Mouse (Mus musculus) frontal cortex, postnatal 36 days (tissue): ENCODE results near the gene Exosc5.

Source experiments
- DNase-seq, 2 experiments: peaks; one replicate each; pipeline ENCODE4 v3.0.0; 2022; ENCODE audit warnings: low spot score in 2 of 2

The Exosc5 gene

DNA sequence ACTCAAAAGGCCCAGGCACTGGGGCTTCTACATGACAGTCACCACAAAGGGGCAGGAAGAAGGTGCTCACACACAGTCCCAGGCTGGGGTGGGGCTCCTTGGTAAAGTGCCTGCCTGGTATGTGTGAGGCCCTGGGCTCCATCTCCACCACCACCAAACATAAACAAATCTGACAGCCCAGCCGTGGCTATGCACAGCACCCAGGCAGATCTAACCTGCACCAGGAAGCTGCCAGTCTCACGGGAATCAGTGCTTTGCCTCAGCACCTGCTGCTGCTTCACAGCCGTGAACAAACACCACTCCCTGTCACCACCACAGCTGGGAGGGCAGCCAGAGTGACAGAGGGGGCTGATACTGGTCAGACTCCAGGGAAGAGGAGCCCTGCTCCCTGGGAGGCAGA is 22.6 kb upstream of the Exosc5 start:
- DNase-seq = no peak

DNA sequence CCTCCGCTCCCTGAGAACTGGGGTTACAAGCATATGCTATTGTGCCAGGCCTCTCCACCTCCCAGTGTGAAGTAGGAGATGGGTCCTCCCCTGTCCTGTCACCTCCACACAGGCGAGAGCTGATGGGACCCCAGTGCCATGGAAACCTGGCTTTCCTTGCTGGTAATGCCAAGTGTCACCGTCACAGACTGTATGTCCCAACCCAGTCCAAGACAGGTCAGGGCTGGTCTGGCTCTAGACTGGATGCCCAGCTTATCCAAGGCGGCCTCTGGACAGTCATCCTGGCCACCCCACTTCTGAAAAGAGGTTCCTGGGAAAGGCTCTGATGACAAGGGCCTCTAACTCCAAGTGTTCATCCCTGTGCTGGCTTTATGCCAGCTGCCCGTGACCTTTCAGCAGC is 21.9 kb upstream of the Exosc5 start:
- no peak for DNase-seq

DNA sequence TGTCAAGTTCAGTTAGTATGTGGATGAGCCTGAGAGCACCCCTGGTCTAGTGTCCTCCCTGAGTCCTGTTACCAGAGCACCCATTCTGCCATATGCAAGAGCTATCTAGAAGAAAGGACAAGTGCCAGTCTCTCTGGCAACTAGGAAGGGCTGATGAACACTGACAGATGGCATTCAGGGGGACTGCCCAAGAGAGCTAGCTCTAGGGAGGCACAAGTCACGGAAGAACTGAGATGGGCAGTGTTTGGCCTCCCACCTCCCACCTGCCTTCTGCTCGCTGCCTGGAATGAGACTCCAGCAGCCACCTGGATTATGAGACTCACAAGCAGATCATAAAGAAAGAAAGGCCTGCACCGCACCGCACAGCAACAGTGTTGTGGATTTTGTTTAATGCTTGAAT is 19.2 kb upstream of the Exosc5 start:
- DNase-seq = peak in 1 of 2 experiments; percentile 65

DNA sequence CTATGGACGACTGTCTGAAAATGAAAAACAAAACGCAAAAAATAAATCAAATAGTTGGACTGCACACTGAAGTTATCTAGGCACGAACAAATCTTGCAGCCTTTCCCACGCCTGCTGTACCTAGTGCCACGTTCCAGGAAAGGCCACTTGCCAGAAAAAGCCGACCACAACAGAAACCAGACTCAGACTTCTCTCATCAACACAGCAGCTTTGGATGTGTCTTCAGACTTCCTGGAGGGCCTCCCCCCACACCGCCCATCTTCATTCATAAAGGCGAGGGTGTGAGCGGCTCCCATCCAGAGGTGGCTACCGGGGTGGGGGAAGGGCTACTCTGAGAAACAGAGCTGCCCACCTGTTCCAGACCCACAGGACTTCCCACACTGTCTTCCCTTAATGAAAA is 14.8 kb upstream of the Exosc5 start:
- no peak for DNase-seq

DNA sequence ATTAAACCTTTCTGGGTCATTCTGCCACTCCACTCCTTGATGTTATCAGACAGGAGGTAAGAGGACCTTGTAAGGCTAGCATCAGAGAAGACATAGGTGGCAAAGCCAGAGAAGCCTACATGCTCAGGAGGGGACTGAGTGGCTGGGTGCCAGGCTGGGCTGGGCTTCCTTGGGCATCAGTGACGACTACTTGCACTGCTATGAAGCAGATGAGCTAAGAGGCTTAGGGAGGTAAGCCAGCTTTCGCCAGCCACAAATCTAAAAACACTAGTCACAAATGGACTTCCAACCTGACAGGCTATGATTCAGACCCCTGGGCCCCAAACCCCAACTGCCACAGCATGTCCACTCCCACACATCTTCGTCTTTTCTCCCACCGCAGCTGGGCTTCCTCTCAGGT is 14.3 kb upstream of the Exosc5 start:
- DNase-seq = no peak

DNA sequence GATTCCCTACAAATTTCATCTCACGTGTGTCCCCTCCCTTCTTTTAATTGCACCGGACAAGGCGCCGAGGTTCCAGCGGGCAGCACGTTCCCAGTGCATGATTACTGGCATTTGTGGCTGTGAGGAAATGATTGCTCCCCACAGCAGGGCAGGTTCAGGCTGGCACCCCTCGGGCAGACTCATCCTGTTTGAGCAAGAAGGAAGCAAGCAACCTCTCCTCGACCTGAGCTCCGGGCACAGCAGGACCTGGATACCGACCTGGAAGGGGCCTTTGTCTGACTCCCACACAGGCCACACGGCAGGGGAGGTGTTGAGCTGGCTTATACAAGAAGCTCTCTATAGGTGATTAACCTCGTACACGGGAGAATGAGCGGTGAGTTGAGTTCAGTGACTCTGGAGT is 13.9 kb upstream of the Exosc5 start:
- no peak for DNase-seq

DNA sequence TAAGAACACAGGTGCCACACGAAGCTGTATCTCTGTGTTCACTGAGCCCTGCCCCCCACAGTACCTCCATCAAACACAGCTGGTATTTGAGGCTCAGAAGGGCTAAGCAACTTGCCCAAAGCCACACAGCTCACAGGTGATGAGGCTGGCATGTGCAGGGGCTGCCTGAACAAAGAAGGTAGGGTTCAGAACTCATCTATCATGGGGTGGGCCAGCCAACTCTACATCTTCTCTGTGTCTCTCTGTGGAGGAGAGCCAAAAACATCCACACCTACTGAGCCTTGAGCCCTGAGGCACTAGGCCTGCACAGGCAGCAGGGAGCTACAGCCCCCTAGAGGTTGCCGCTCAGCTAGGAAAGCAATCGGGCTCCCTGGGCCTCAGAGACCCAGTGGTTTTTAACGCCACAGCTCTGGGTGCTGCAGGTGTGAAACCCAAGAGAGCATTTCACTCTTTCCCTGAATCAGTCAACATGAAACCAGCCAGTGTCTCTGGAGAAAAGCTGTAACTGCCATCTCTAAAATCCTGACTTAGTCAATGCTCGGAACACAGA is 11.3 kb upstream of the Exosc5 start:
- DNase-seq = no peak

DNA sequence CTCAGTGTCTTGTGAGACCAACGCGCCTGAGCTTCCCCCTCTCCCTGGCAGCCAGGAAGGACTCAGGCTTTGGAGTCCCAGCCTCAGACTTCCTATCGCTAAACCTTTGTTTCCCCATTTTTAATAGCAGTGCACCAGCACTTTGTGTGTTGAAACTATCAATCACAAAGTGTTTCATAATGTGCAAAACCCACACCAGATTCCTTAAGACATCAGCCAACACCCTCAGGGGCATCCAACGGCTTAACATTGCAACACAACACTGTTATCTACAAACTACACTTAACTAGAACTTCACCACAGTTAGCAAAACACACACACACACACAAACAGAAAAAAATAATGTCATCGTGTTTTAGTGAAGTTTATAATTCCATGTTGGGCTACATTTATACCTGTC is 9.1 kb upstream of the Exosc5 start:
- no peak for DNase-seq

DNA sequence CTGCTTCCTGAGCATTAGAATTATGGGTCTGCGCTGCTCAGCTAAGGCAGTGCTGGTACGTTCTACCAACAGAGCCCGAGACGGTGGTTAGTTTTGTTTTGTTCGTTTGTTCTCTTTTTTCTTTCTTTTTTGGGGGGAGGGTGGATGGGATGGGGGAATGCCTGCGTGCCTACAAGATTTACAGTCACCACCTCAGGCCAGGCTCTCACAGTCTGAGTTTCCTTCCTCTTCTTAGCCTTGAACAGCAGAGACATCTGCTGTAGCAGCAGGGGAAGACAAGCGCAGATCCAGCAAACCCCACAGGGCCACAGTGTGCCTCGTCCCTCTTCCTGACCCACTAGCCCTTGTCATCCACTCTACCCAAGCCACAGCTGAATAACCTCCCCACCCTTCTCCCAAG is 7.7 kb upstream of the Exosc5 start:
- DNase-seq = no peak

DNA sequence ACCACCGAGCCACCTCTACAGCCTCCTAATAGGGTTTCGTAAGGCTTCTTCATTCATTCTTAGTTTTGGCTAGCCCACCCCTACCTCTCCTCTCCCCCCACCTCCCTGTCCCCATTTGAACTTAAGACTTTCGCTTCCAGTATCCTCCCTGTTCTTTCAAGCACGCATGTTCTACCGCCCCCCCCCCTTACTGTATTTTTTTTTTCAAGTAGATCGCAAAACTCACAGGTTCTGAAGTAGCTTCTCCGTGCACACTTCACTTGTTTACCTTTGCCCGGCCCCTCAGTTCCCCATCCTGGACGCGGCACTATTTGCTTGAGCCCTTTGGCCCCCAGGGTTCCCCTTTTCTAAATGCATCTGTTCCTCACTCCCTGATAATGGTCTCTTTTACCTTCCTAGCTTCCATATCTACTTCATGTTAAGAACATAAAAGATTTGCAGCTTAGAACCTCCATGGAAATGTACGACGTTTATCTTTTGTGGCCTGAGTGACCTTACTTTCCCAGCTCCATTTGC is 6.7 kb upstream of the Exosc5 start:
- DNase-seq = no peak

DNA sequence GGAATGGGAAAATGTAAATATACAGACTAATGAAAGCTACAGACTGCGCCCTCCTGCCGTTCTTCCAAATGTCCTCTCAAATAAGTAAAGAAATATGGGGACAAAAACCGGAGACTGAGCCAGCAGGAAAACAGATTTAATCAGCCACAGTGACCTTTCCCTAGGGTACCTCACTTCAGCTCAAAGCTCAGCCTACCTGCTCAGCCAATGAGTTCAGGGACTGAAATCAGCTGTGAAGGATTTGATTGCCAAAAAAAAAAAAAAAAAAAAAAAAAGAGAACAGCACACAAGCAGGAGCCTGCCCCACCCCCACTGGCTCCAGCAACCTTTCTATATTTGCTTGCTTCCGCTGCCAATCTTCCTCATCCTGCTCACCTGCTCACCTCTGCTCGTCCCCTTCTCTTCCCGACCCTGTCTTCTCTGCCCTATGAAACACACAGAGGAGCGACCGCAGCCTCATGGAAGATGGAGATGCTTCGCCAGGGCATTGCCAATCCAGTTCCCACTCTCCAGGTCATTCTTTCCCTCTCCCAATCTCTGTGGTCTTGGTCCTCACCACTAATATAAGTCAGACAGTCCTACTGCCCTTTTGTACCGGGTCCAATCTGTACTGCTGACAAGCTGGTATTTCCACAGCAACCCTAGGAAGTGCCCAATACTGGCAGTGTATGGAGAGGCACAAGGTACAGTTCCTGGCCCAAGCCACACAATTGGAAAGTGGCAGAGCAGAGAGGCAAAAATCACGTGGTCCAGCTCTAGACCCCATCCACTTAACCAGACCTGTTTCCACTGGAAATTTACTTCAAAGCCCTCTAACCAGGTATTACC is 3.1 kb upstream of the Exosc5 start:
- no peak for DNase-seq

DNA sequence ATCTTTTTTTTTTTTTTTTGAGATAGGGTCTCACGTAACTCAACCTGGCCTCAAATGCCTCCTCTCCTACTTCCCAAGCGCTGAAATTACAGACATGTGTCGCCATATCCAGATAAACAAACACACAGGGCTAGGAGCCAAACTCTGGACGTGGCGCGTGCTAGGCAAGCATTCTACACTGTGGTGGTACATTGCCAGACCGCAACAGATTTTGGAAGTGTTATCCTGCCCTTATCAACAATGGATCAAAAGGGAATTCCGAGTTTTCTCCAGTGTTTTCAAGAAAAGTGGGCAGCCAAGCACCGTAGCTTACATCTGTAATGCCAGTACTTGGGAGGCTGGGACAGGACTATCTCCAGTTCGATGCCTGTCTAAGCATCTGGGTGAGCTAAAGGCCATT is 1.2 kb upstream of the Exosc5 start:
- DNase-seq = no peak

DNA sequence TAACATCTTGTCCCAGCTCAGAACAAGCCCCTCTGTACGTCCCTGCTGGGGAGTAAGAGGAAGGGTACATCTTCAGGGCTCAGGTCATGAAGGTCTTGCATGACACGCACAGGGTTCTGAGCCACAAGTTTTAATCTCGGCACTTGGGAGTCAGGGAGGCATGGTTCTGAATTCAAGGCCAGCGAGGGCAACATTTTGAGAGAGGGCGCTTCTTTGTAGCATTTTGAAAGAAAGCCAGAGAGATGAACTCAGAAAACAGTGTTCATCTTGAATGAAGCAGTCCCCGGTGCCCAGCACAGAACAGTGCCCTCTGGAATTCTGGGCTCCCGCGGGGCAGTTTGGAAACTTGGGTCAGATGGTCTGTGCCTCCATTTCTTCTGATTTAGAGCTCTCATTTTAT is 7.4 kb downstream of the Exosc5 start:
- DNase-seq = no peak

DNA sequence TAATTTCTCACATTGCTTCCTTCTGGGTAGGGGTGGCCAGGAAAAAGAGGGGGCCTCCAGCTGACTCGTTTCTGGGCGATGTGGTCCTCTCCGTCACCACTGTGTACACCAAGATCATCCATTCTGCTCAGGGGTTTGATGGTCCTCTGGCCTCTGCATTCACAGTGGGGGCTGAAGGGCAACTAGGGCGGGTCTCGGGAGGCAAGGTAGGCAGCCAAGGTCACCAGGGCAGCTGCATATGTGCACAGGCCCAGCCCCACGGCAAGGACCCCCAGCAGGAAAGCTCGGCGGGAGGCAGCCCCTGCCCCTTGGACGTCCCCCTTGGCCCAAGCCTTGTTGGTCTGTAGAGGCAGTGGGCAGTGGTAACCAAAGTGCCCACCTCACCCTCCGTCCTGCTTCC is 10.2 kb downstream of the Exosc5 start:
- DNase-seq = no peak

DNA sequence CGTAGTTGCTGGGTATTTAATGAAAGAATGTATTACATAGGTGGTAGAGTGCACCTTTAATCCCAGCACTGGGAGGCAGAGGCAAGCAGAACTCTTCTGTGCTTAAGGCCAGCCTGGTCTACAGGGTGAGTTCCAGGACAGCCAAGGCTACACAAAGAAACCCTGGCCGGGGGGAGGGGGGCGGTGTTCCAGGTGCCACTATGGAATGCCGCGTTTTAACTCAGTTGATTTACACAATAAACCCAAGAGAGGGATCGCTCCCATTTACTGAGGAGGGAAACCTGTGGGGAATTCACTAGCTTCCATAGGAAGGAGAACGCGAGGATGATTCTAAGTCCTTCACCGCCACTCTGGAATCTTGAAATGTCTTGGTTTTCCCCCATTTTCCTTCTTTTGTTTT is 10.7 kb downstream of the Exosc5 start:
- DNase-seq = no peak

DNA sequence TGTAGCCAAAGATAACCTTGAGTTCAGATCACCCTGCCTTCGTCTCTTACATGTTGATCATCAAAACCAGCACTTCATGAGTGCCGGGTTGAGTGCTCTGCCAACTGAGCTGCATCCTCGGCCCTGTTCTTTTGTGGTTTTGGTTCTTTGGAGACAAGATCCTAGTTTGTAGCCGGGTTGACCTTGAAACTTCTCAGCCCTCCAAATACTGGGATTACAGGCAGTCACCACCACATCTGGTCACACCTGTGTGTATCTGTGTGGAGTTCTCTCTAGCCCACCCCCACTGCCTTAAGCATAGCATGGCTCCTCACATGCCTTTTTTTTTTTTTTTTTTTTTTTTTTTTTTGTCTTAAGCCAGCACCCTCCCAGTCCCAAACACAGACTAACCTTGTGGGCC is 11.1 kb downstream of the Exosc5 start:
- DNase-seq = no peak

DNA sequence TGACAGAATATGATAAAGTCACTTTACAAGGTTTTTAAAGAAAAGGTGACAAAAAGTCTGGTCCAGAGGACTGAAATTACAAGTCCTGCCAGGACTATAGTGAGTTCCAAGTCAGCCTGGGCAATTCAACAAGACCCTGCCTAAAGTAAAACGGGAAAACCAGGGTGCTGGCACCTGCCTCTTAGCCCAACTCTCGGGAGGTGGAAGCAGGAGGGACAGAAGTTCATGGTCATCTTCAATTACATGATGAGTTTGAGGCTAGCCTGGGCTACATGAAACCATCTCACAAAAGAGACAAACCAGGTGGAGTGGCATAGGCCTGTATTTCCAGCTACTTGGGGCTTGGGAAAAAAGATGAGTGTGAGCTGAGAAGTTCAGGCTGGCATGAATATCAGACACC is 12.7 kb downstream of the Exosc5 start:
- DNase-seq = no peak

DNA sequence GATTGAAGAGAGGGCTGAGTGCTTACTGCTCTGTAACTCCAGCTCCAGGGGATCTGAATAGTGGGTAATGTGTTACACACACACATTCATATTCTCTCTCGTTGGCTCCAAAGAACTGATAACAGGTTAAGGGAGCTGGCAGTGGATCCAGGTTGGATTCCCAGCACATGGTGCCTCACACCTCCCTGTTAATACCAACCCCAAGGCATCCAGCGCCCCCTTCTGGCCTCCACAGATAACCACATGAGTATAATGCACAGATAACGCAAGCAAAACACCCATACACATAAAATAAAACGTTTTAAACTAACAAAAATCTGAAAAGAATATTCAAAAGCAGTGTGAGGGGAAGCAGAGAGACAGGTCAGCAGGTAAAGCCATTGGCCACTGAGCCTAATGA is 13.5 kb downstream of the Exosc5 start:
- DNase-seq = no peak

DNA sequence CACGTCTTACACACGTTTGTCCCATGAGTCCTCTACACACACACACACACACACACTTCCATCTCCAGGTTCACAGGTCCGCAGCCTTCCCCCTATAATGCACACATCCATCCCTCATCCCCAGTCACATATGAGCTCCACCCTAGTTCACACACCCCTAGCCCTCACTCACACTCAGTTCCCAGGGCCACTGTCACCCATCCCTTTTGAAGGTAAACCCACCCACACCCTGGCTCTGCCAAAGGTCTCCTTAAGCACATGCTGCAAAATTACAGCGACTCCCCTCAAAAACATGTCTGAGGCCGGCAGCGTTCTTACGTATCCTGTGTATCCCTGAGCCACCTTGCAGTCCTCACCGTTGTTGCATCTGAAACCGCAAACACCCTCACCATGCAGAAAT is 15.3 kb downstream of the Exosc5 start:
- DNase-seq = no peak

DNA sequence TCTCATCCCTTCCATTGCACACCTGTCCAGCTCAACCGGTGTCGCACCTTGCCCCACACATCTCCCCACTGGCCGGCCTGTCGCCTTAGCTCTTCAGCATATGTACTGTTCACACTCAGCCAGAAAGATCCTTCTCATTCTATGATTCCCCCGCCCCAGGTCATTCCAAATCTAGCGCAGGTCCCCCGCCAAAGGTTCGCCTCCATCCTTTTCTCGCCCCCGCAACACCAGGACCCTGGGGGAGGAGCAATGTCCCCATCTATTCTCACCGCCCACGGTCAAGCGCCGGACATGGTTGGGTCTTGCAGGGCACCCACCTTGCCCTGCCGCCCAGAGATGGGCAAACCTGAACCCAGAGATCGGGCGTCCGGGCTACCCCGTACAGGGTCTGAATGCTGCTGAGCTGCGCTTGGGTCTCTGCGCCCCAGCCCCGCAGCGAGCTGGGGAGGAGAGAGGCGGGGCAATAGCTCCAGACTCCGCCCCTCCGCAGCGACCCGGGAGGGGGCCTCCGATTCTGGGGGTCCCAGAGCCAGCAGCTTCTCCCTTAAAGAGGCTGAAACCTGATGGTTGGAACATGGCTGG is 15.8 kb downstream of the Exosc5 start, which contains the start of gene Tmem91:
Gene Tmem91 (minus strand): TSS at position 448 of the 582 bp plus-strand sequence.
- no peak for DNase-seq

DNA sequence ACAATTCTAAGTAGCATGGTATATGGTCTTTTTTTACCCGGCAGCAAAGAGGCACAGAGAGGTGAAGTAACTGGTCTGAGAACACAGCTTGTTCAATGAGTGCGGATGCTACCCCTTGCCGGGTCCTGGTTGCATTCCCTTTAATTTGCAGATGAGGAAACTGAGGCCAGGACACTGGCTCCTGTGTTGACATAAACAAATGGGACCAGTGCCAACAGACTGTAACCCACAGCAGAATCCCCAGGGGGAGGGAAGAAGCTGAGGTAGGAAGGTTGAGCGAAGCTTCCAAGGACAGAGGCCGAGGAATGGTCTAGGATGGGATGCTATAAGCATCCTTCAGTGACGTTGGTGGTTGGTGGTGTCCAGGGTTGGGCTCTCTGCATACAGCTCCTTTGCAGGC is 16.4 kb downstream of the Exosc5 start:
- DNase-seq = no peak

DNA sequence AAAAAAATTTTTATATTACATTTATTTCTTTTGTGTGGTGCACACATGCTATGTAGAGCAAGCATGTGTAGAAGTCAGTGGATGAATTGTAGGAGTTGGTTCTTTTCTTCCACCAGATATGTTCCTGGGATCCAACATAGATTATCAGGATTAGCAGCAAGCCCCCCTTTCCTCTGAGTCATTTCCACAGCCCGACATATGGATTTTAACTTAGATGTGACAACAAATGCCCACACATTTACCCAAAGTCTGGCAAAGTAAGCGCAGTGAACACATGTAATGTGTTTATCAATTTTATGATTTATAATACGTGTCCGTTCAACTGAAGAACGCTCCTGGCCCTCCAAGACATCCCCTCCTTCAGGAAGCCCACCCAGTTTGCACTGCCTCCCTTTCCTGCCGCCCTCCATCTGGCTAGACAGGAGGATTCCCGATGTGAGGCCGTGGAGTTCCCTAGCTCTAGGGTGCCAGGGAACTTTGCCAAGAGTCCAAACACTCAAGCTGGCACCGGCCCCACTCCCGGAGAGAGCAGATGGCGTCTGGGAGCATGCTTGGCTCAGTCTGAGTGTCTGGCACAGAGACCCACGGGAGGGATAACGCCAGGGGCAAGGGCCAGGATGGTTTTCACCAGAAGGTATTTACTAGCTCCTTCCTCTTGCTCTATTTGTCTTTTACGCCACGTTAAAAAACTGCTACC is 17.3 kb downstream of the Exosc5 start:
- peak; percentile 94 for DNase-seq

DNA sequence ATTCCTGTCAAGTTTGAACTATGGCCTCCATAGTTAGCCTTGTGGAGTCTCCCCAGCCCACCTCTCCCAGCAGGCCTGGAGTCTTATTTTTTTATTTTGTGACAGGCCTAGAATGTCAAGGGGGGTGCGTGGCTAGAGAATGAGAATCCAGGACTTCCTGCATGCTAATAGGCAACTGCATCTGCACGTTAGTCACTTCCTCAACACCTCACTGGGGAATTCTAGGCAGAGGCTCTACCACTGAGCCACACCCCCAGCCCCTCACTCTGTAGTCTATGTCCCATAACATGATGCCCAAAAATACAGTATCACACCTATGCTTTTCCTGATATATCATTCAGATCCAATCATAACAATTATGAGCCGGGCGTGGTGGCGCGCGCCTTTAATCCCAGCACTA is 18.0 kb downstream of the Exosc5 start:
- DNase-seq = no peak
